Mouse (Mus musculus): ENCODE measurements around the gene Eapp. TPM values are rescaled to one million over a fixed set of nuclear protein-coding genes. Genes with fewer than 3 reads are reported as not detected.
A peak's percentile ranks its signal among the peaks of the same experiment; 100 is the strongest.
"Not testable (repeated sequence)": the region's sequence is repeated elsewhere in the genome, so short reads cannot be mapped to it uniquely, and the experiment has no call there.

Eapp gene
- polyA plus RNA-seq, 1 experiment, result 5.9 TPM

- no peak for TF ChIP-seq TAL1 (IDR thresholded peaks at IDR 0.05; ENCODE audit: low read length)
- TF ChIP-seq GATA1 (IDR thresholded peaks at IDR 0.05; ENCODE audit: low read length), result no peak
- peaks cover 64% of the 10 kb centered on the region for H3K36me3 ChIP-seq (ENCODE audit: control insufficient read depth)
- no peaks in the 10 kb centered on the region for H3K4me1 ChIP-seq (ENCODE audit: control insufficient read depth)
- H3K9me3 ChIP-seq (ENCODE audit: control insufficient read depth, low read length), result no peaks in the 10 kb centered on the region
- H3K4me3 ChIP-seq (replicated peaks), result no peak overlapping the region
- no peaks in the 10 kb centered on the region for H3K27me3 ChIP-seq (ENCODE audit: control insufficient read depth)
These were observed 24.4 kb downstream of the Eapp start for GRCm38 (mm10) chr12:54671262-54671661.

- TF ChIP-seq TAL1 (IDR thresholded peaks at IDR 0.05; ENCODE audit: low read length) (no peak), GATA1 (IDR thresholded peaks at IDR 0.05; ENCODE audit: low read length) (no peak)
- peaks cover 37% of the 10 kb centered on the region for H3K36me3 ChIP-seq (ENCODE audit: control insufficient read depth)
- H3K27me3 ChIP-seq (ENCODE audit: control insufficient read depth), result no peaks in the 10 kb centered on the region
- no peak overlapping the region for H3K4me3 ChIP-seq (replicated peaks)
- H3K4me1 ChIP-seq (ENCODE audit: control insufficient read depth), result no peaks in the 10 kb centered on the region
- no peaks in the 10 kb centered on the region for H3K9me3 ChIP-seq (ENCODE audit: control insufficient read depth, low read length)
These were observed 27.6 kb downstream of the Eapp start for GRCm38 (mm10) chr12:54668141-54668540.

- TF ChIP-seq GATA1 (IDR thresholded peaks at IDR 0.05; ENCODE audit: low read length), result no peak
- no peak for TF ChIP-seq TAL1 (IDR thresholded peaks at IDR 0.05; ENCODE audit: low read length)
- no peak overlapping the region for H3K4me3 ChIP-seq (replicated peaks)
These were observed 30.2 kb downstream of the Eapp start for GRCm38 (mm10) chr12:54665526-54665925.

GRCm38 (mm10) chr12:54661470-54661869 lies 34.2 kb downstream of the Eapp start:
- not testable (repeated sequence) for H3K4me3 ChIP-seq (replicated peaks); H3K36me3 ChIP-seq (ENCODE audit: control insufficient read depth); H3K27me3 ChIP-seq (ENCODE audit: control insufficient read depth); H3K9me3 ChIP-seq (ENCODE audit: control insufficient read depth, low read length)
- peaks cover 16% of the 10 kb centered on the region for H3K4me1 ChIP-seq (ENCODE audit: control insufficient read depth)

More at GRCm38 (mm10) chr12:54665526-54665925, 30.2 kb downstream of the Eapp start:
- H3K4me1 ChIP-seq (ENCODE audit: control insufficient read depth), result no peaks in the 10 kb centered on the region
- peaks cover 13% of the 10 kb centered on the region for H3K36me3 ChIP-seq (ENCODE audit: control insufficient read depth)
- no peaks in the 10 kb centered on the region for H3K27me3 ChIP-seq (ENCODE audit: control insufficient read depth)
- no peaks in the 10 kb centered on the region for H3K9me3 ChIP-seq (ENCODE audit: control insufficient read depth, low read length)

GRCm38 (mm10) chr12:54659901-54660300 lies 35.8 kb downstream of the Eapp start:
- Histone ChIP-seq H3K27me3 (ENCODE audit: control insufficient read depth) (no peaks in the 10 kb centered on the region), H3K4me1 (ENCODE audit: control insufficient read depth) (peaks cover 25% of the 10 kb centered on the region), H3K9me3 (ENCODE audit: control insufficient read depth, low read length) (no peaks in the 10 kb centered on the region), H3K36me3 (ENCODE audit: control insufficient read depth) (no peaks in the 10 kb centered on the region), H3K4me3 (replicated peaks) (no peak overlapping the region)
- no peak for TF ChIP-seq GATA1 (IDR thresholded peaks at IDR 0.05; ENCODE audit: low read length)
- no peak for TF ChIP-seq TAL1 (IDR thresholded peaks at IDR 0.05; ENCODE audit: low read length)

- H3K4me1 ChIP-seq (ENCODE audit: control insufficient read depth), result peaks cover 39% of the 10 kb centered on the region
- no peak overlapping the region for H3K4me3 ChIP-seq (replicated peaks)
- H3K9me3 ChIP-seq (ENCODE audit: control insufficient read depth, low read length), result no peaks in the 10 kb centered on the region
- H3K36me3 ChIP-seq (ENCODE audit: control insufficient read depth), result no peaks in the 10 kb centered on the region
- H3K27me3 ChIP-seq (ENCODE audit: control insufficient read depth), result no peaks in the 10 kb centered on the region
- TF ChIP-seq TAL1 (IDR thresholded peaks at IDR 0.05; ENCODE audit: low read length) (no peak), GATA1 (IDR thresholded peaks at IDR 0.05; ENCODE audit: low read length) (no peak)
These were observed 37.1 kb downstream of the Eapp start for GRCm38 (mm10) chr12:54658425-54659092.

- Histone ChIP-seq H3K4me3 (replicated peaks) (no peak overlapping the region), H3K9me3 (ENCODE audit: control insufficient read depth, low read length) (no peaks in the 10 kb centered on the region), H3K36me3 (ENCODE audit: control insufficient read depth) (no peaks in the 10 kb centered on the region), H3K4me1 (ENCODE audit: control insufficient read depth) (peaks cover 39% of the 10 kb centered on the region), H3K27me3 (ENCODE audit: control insufficient read depth) (no peaks in the 10 kb centered on the region)
- TF ChIP-seq TAL1 (IDR thresholded peaks at IDR 0.05; ENCODE audit: low read length) (no peak), GATA1 (IDR thresholded peaks at IDR 0.05; ENCODE audit: low read length) (no peak)
These were observed 37.7 kb downstream of the Eapp start for GRCm38 (mm10) chr12:54657951-54658350.

- TF ChIP-seq TAL1 (IDR thresholded peaks at IDR 0.05; ENCODE audit: low read length) (no peak), GATA1 (IDR thresholded peaks at IDR 0.05; ENCODE audit: low read length) (no peak)
- Histone ChIP-seq H3K4me1 (ENCODE audit: control insufficient read depth) (peaks cover 44% of the 10 kb centered on the region), H3K4me3 (replicated peaks) (peak overlapping the region; percentile 84), H3K9me3 (ENCODE audit: control insufficient read depth, low read length) (no peaks in the 10 kb centered on the region), H3K36me3 (ENCODE audit: control insufficient read depth) (no peaks in the 10 kb centered on the region; the same call in 1 of the 2 replicates), H3K27me3 (ENCODE audit: control insufficient read depth) (no peaks in the 10 kb centered on the region)
These were observed 38.5 kb downstream of the Eapp start for GRCm38 (mm10) chr12:54657226-54657625.

GRCm38 (mm10) chr12:54656396-54657171 lies 39.1 kb downstream of the Eapp start, which contains the start of gene Sptssa:
Sptssa (minus strand) TSS chr12:54656573.
- TF ChIP-seq TAL1 (IDR thresholded peaks at IDR 0.05; ENCODE audit: low read length) (no peak), GATA1 (IDR thresholded peaks at IDR 0.05; ENCODE audit: low read length) (no peak)
- Histone ChIP-seq H3K4me1 (ENCODE audit: control insufficient read depth) (peaks cover 46% of the 10 kb centered on the region), H3K27me3 (ENCODE audit: control insufficient read depth) (no peaks in the 10 kb centered on the region), H3K4me3 (replicated peaks) (peak within 1 kb of the TSS; percentile 84), H3K9me3 (ENCODE audit: control insufficient read depth, low read length) (no peaks in the 10 kb centered on the region), H3K36me3 (ENCODE audit: control insufficient read depth) (peaks cover 4% of the 10 kb centered on the region)
